Mouse (Mus musculus): Measurements from ENCODE around the gene Fam71e2. TPM values are rescaled to one million over a fixed set of nuclear protein-coding genes. Genes with fewer than 3 reads are reported as not detected.

Gene Fam71e2
- total RNA-seq, 2 experiments from 2014 or later: not detected

- DNase-seq: peak in 1 of 2 experiments; percentile 25
Measured at GRCm38 (mm10) chr7:4739041-4739543, 32.0 kb downstream of the Fam71e2 start.

DNA sequence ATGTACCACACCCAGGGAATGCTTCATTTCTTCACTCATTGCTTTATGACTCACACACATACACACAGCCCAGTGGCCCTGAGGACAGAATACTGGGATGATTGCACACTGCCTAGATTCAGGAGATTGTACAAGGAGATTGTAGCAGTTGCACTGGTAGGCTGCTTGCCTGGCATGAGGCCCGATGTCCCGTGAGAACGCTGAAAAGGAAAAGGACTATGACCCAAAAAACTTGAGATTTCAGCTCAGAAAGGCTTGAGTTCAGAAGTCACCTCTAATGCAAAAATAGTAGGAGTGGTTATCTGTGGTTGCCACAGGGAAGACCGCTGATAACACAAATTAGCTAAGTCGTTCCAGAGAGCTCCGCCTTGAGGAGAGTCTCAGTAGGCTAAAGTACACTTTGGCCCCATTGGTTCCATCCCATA is 38.1 kb downstream of the Fam71e2 start:
- peak; percentile 40 to 44 for DNase-seq

DNA sequence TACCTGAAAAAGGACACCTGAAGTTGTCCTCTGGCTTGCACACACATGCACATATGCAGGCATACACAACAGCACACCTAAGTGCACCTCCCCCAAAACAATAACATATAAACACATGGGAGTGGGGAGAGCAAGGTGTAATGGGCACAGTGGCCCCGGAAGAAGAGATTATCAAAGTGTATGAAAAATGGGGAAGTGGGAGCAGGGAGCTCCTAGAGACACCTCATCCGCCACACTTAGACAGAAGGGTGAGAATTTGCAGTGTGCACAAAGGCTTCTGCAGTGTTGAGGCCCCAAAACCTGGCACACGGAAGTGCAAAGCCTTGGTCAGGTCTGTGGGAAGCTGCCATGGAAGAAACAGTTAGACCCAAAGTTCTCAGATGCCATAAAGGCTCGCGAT is 40.0 kb downstream of the Fam71e2 start:
- DNase-seq: no peak

DNA sequence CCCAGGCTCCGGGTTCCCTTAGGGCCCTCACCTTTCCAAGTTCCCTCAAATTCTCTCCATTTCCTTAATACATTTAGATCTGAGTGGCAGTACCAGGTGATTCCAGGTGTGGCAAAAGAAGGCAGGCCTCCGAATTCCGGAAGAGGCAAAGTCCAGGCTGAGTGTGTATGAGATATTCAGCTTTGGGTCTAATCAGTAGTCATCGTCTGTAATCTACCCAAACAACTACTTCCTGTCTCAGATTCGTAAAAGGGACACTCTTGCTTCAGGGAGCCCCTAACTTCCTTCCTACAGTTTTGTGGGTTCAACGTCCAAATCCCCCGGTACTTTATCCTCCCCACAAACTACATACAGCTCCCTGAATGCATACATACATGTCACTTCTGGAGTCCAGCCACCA is 45.9 kb downstream of the Fam71e2 start, which contains the start of gene Tmem150b:
Gene Tmem150b (minus strand): TSS at position 81 of the 400 bp plus-strand sequence.
- no peak for DNase-seq

DNA sequence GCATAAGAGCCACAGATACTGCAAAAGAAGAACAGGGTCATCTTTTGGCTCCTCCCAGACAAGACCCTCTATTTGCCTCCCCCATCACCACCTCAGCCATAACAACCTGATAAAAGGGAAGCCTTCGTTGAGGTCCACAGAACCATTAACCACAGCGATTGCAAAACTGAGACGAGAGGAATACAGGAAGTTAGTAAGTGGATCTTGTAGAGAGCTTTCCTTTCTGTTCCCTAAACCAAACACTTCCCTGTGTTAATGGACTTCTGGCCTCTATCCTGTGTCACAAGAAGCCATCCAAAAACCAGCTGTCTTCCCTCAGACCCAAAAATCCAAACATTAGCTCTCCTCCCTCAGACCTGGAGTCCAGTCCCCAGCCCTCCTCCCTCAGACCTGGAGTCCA is 46.7 kb downstream of the Fam71e2 start:
- no peak for DNase-seq

DNA sequence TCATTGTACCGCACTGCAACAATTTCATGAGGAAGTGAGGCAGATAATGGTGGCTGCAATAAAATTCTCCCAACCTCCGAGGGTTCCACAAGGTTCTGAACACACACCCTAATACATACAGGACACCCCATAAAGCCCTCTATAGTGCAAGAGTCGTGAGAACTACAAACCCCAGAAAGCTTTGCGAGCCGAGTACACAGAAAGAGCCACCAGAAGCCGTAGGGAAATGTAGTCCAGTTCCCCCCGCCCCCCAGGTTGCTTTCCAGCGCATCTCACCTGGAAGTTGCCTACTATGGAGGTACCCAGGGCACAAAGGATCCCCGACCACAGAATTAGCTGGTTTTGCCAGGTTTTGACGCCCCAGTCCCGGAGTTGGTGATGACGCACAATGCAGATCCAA is 47.6 kb downstream of the Fam71e2 start:
- DNase-seq: peak in 1 of 2 experiments; percentile 36

GRCm38 (mm10) chr7:4719276-4719675 is 51.8 kb downstream of the Fam71e2 start:
- no peak for DNase-seq

DNA sequence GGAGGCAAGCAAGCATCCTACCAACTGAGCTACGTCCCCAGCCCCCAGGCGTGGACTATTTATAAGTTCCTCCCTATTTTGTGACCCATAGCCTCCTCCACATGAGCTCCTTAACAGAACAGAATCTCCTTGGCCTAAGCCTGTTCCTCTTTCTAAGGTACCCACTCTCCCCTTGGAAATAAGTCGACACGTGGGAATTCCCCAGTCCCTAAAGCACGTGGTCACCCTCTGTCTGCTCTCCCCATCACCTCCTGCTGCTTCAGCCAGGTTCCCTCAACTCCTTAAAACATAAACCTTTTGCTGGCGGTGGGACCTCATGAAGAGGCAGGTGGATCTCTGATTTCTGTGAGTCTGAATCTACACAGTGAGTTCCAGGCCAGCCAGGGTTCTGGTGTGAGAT is 54.1 kb downstream of the Fam71e2 start:
- no peak for DNase-seq

DNA sequence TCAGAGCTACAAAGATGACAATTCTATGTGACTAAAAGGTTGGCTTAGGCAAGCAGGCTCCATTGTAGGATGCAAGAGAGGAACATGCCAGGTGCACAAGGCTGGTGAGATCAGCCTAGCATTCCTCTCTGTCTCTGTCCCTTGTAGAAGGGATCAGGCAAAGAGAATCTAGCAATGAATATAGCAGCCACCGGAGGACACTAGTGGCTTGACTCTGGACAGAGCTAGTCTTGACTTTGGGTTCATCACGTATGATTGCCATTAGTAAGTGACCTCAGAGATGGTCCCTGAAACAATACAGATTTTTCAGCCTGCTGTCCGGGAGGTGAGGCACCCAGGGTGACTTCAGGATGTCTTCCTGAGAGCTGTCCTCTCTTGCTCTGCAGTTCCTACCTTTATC is 58.5 kb downstream of the Fam71e2 start:
- no peak for DNase-seq

GRCm38 (mm10) chr7:4705098-4705497 is 66.0 kb downstream of the Fam71e2 start:
- DNase-seq: peak; percentile 41 to 59

Other genes with a start within 250 kb of the Fam71e2 start
- gene Tnni3, start 247.1 kb downstream of the Fam71e2 start, total RNA-seq (2021): under 1 TPM; 0.56 to 0.76 TPM
- gene Dnaaf3, start 238.8 kb downstream of the Fam71e2 start, total RNA-seq (2021): 1 to 10 TPM in 1 of 2 experiments, under 1 TPM in 1; 0.70 to 1.2 TPM
- gene Syt5, start 223.8 kb downstream of the Fam71e2 start, total RNA-seq (2021): 1 to 10 TPM; 6.4 to 9.5 TPM
- not detected for gene Ptprh, start 167.3 kb downstream of the Fam71e2 start, total RNA-seq (2021)
- gene Tmem86b, start 139.9 kb downstream of the Fam71e2 start, total RNA-seq (2021): 1 to 10 TPM; 5.9 to 8.2 TPM
- 10 to 100 TPM; 82.6 to 89.5 TPM for gene Ppp6r1, start 112.3 kb downstream of the Fam71e2 start, total RNA-seq (2021)
- gene Hspbp1, start 86.2 kb downstream of the Fam71e2 start, total RNA-seq (2021): 10 to 100 TPM; 47.8 to 50.7 TPM
- 1 to 10 TPM; 6.6 to 8.0 TPM for gene Brsk1, start 80.7 kb downstream of the Fam71e2 start, total RNA-seq (2021)
- gene Tmem150b, start 46.1 kb downstream of the Fam71e2 start, total RNA-seq (2021): under 1 TPM; 0.16 to 0.43 TPM
- 10 to 100 TPM; 30.5 to 34.6 TPM for gene Kmt5c, start 31.2 kb downstream of the Fam71e2 start, total RNA-seq (2021)
- gene Cox6b2, start 18.2 kb downstream of the Fam71e2 start, total RNA-seq (2021): 1 to 10 TPM; 7.5 to 7.8 TPM
- under 1 TPM; 0.13 to 0.56 TPM for gene Il11, start 11.6 kb upstream of the Fam71e2 start, total RNA-seq (2021)
- not detected for gene Tmem190, start 11.6 kb upstream of the Fam71e2 start, total RNA-seq (2021)
- 10 to 100 TPM in 1 of 2 experiments, 1 to 10 TPM in 1; 8.2 to 15.0 TPM for gene Tmem238, start 18.4 kb upstream of the Fam71e2 start, total RNA-seq (2021)
- gene Rpl28, start 21.6 kb upstream of the Fam71e2 start, total RNA-seq (2021): 1,000 to 10,000 TPM in 1 of 2 experiments, 100 to 1,000 TPM in 1; 989 to 1,001 TPM
- gene Ube2s, start 41.3 kb upstream of the Fam71e2 start, total RNA-seq (2021): 100 to 1,000 TPM; 123 to 125 TPM
- gene Shisa7, start 73.4 kb upstream of the Fam71e2 start, total RNA-seq (2021): under 1 TPM; 0.86 to 0.93 TPM
- 10 to 100 TPM in 1 of 2 experiments, 1 to 10 TPM in 1; 9.2 to 23.4 TPM for gene Isoc2b, start 99.0 kb upstream of the Fam71e2 start, total RNA-seq (2021)
- gene Isoc2a, start 105.9 kb upstream of the Fam71e2 start, total RNA-seq (2021): 10 to 100 TPM; 23.5 to 47.3 TPM
- not detected for gene Gm36210, start 135.2 kb upstream of the Fam71e2 start, total RNA-seq (2021)
- gene Zfp628, start 143.9 kb upstream of the Fam71e2 start, total RNA-seq (2021): 10 to 100 TPM; 13.7 to 15.5 TPM
- 10 to 100 TPM in 1 of 2 experiments, 1 to 10 TPM in 1; 7.1 to 11.5 TPM for gene Nat14, start 150.7 kb upstream of the Fam71e2 start, total RNA-seq (2021)
- gene Ssc5d, start 154.5 kb upstream of the Fam71e2 start, total RNA-seq (2021): 1 to 10 TPM; 1.7 to 2.7 TPM
- under 1 TPM; 0.36 to 0.89 TPM for gene Sbk2, start 193.1 kb upstream of the Fam71e2 start, total RNA-seq (2021)
- under 1 TPM; 0.23 to 0.50 TPM for gene Sbk3, start 199.9 kb upstream of the Fam71e2 start, total RNA-seq (2021)
- gene Zfp579, start 224.9 kb upstream of the Fam71e2 start, total RNA-seq (2021): 10 to 100 TPM; 16.5 to 16.8 TPM
- 10 to 100 TPM in 1 of 2 experiments, 1 to 10 TPM in 1; 8.7 to 14.0 TPM for gene Zfp524, start 243.1 kb upstream of the Fam71e2 start, total RNA-seq (2021)
- 10 to 100 TPM; 23.5 to 31.5 TPM for gene Fiz1, start 243.4 kb upstream of the Fam71e2 start, total RNA-seq (2021)
- not detected for gene Gm44973, start 244.2 kb upstream of the Fam71e2 start, total RNA-seq (2021)
- 10 to 100 TPM; 22.1 to 24.1 TPM for gene Zfp865, start 249.1 kb upstream of the Fam71e2 start, total RNA-seq (2021)
- 1 to 10 TPM in 1 of 2 experiments, under 1 TPM in 1; 0.96 to 1.4 TPM for gene Ccdc106, start 249.3 kb upstream of the Fam71e2 start, total RNA-seq (2021)